In genomic region chr14:46692571-46692970, GRCm38 (mm10) we compare ENCODE assay signal across 25 mouse cellular contexts.
DNase-seq lines count a peak whose midpoint lies in the region; ATAC-seq lines count a peak whose summit lies in the region.
"Had no signal": no experiment of that assay in that cellular context is flagged by ENCODE, and none has a peak within 500 bp of the region (broad histone marks: within the 10 kb centered on the region; RNA-seq: fewer than 3 reads in every experiment).

No protein-coding gene starts in this region.

- H3K4me1 ChIP-seq in kidney, embryonic 15.5 days: no peaks in the 10 kb centered on the region
- H3K4me1 ChIP-seq in midbrain, embryonic 11.5 days (ENCODE audit: control insufficient read depth, insufficient read depth, low read length): peaks cover 3% of the 10 kb centered on the region; the same call in 1 of the 2 replicates
- H3K4me1 ChIP-seq in midbrain, embryonic 13.5 days (replicated peaks): peaks cover 5% of the 10 kb centered on the region; the same call in 1 of the 2 replicates
- H3K4me1 ChIP-seq: forebrain, embryonic 15.5 days; heart, embryonic 10.5 days; heart, embryonic 13.5 days; hindbrain, embryonic 15.5 days had no signal

- H3K36me3 ChIP-seq in kidney, embryonic 15.5 days: no peaks in the 10 kb centered on the region
- no peaks in the 10 kb centered on the region for H3K36me3 ChIP-seq in midbrain, embryonic 11.5 days (ENCODE audit: control insufficient read depth, insufficient read depth, low read length)
- no peaks in the 10 kb centered on the region for H3K36me3 ChIP-seq in midbrain, embryonic 13.5 days
- H3K36me3 ChIP-seq: embryonic facial prominence, embryonic 10.5 days; embryonic facial prominence, embryonic 13.5 days; forebrain, embryonic 12.5 days; forebrain, embryonic 15.5 days; heart, embryonic 10.5 days; heart, embryonic 13.5 days; hindbrain, embryonic 12.5 days; hindbrain, embryonic 15.5 days had no signal

- no peaks in the 10 kb centered on the region for H3K9me3 ChIP-seq in kidney, embryonic 15.5 days (replicated peaks)
- H3K9me3 ChIP-seq in midbrain, embryonic 11.5 days (ENCODE audit: control insufficient read depth, low read length): no peaks in the 10 kb centered on the region
- no peaks in the 10 kb centered on the region for H3K9me3 ChIP-seq in midbrain, embryonic 13.5 days
- H3K9me3 ChIP-seq: embryonic facial prominence, embryonic 10.5 days; embryonic facial prominence, embryonic 13.5 days; forebrain, embryonic 12.5 days; forebrain, embryonic 15.5 days; heart, embryonic 10.5 days; heart, embryonic 13.5 days; hindbrain, embryonic 12.5 days; hindbrain, embryonic 15.5 days had no signal

- H3K4me2 ChIP-seq in kidney, embryonic 15.5 days: no peak overlapping the region
- H3K4me2 ChIP-seq in midbrain, embryonic 11.5 days: no peak overlapping the region
- H3K4me2 ChIP-seq in midbrain, embryonic 13.5 days (replicated peaks): no peak overlapping the region
- H3K4me2 ChIP-seq: embryonic facial prominence, embryonic 13.5 days; forebrain, embryonic 12.5 days; forebrain, embryonic 15.5 days; heart, embryonic 13.5 days; hindbrain, embryonic 12.5 days; hindbrain, embryonic 15.5 days had no signal

- H3K27ac ChIP-seq in kidney, embryonic 15.5 days: no peak overlapping the region
- H3K27ac ChIP-seq in midbrain, embryonic 11.5 days (ENCODE audit: low read depth, low read length): no peak overlapping the region
- H3K27ac ChIP-seq in midbrain, embryonic 13.5 days: no peak overlapping the region
- H3K27ac ChIP-seq: embryonic facial prominence, embryonic 10.5 days; embryonic facial prominence, embryonic 13.5 days; forebrain, embryonic 12.5 days; forebrain, embryonic 15.5 days; heart, adult 2 months; heart, embryonic 10.5 days; heart, embryonic 13.5 days; hindbrain, embryonic 12.5 days; hindbrain, embryonic 15.5 days had no signal

- DNase-seq in kidney, adult 11 months: peak; percentile 7
- peak; percentile 17 to 20 for DNase-seq in kidney, adult 8-10 months
- no peak for DNase-seq in kidney, postnatal 4 days
- peak; percentile 71 for DNase-seq in midbrain, embryonic 11.5 days (ENCODE audit: low spot score, missing footprints)
- DNase-seq: adrenal gland, adult 2 months; adrenal gland, postnatal 14 days; cerebellum, adult 11 months; cerebellum, adult 2 months; cerebellum, adult 9-11 months; cerebellum, postnatal 25 days; gastrocnemius, postnatal 25 days; heart, adult 2 months; heart, postnatal 14 days had no signal

- H3K9ac ChIP-seq in kidney, embryonic 15.5 days: no peak overlapping the region
- H3K9ac ChIP-seq in midbrain, embryonic 11.5 days (ENCODE audit: low read length): no peak overlapping the region
- no peak overlapping the region for H3K9ac ChIP-seq in midbrain, embryonic 13.5 days (replicated peaks)
- H3K9ac ChIP-seq: embryonic facial prominence, embryonic 13.5 days; forebrain, embryonic 12.5 days; forebrain, embryonic 15.5 days; heart, embryonic 13.5 days; hindbrain, embryonic 12.5 days; hindbrain, embryonic 15.5 days had no signal

- ATAC-seq in kidney, embryonic 15.5 days (replicated peaks; ENCODE audit: low FRiP score): no peak
- no peak for ATAC-seq in midbrain, embryonic 11.5 days (ENCODE audit: low FRiP score)
- no peak for ATAC-seq in midbrain, embryonic 13.5 days
- ATAC-seq: CD4-positive, CD25-positive, alpha-beta regulatory T cell, adult 4 months; forebrain, embryonic 15.5 days had no signal

- H3K4me3 ChIP-seq in kidney, embryonic 15.5 days (replicated peaks): no peak overlapping the region
- H3K4me3 ChIP-seq in midbrain, embryonic 11.5 days (ENCODE audit: low read depth, low read length): no peak overlapping the region
- no peak overlapping the region for H3K4me3 ChIP-seq in midbrain, embryonic 13.5 days (replicated peaks)
- H3K4me3 ChIP-seq: embryonic facial prominence, embryonic 10.5 days; embryonic facial prominence, embryonic 13.5 days; erythroblast, embryonic 14.5 days; forebrain, embryonic 12.5 days; forebrain, embryonic 15.5 days; heart, adult 2 months; heart, embryonic 10.5 days; heart, embryonic 13.5 days; hindbrain, embryonic 12.5 days; hindbrain, embryonic 15.5 days had no signal

- 93% methylated on average over 7 of the region's 7 CpGs for WGBS in kidney, embryonic 15.5 days
- 94% methylated on average over 7 of the region's 7 CpGs for WGBS in midbrain, embryonic 11.5 days
- 95% methylated on average over 7 of the region's 7 CpGs for WGBS in midbrain, embryonic 13.5 days

- H3K27me3 ChIP-seq in kidney, embryonic 15.5 days: no peaks in the 10 kb centered on the region
- no peaks in the 10 kb centered on the region for H3K27me3 ChIP-seq in midbrain, embryonic 11.5 days (ENCODE audit: control insufficient read depth, insufficient read depth, low read length)
- no peaks in the 10 kb centered on the region for H3K27me3 ChIP-seq in midbrain, embryonic 13.5 days
- H3K27me3 ChIP-seq: embryonic facial prominence, embryonic 13.5 days; forebrain, embryonic 12.5 days; forebrain, embryonic 15.5 days; heart, embryonic 13.5 days; hindbrain, embryonic 12.5 days; hindbrain, embryonic 15.5 days had no signal

Comparison
In these comparisons a context has a peak if more than half of its experiments do, and no peak if none do; other contexts are left out.
1. DNase-seq: peak in kidney, adult 11 months (single experiment), kidney, adult 8-10 months (2 of 2) and midbrain, embryonic 11.5 days (single experiment); none in kidney, postnatal 4 days (0 of 2).